Mouse (Mus musculus) megakaryocyte progenitor cell, adult 5-6 weeks (primary cell): ENCODE measurements around the gene Gm28051. TPM values are rescaled to one million over a fixed set of nuclear protein-coding genes. Genes with fewer than 3 reads are reported as not detected.

Source experiments
- ATAC-seq: replicated peaks from 2 replicates; pipeline ENCODE4 v1.8.0; 2016; ENCODE audit warnings: mild to moderate bottlenecking, moderate TSS enrichment, inconsistent platforms; ENCODE audit not compliant: poor library complexity
- total RNA-seq, 2 experiments: library from RNA; stranded (forward) in 1 of 2; stranded (reverse) in 1 of 2; fragments of 157-497, 149-512 nt in 1 of 2; fragments of 200-1000 nt in 1 of 2; gene quantifications; 2 replicates each; pipeline versions ENCODE4 v1.2.3 to v1.2.4; 2015 to 2017

Gm28051 gene
- total RNA-seq, 2 experiments from 2014 or later: not detected

DNA sequence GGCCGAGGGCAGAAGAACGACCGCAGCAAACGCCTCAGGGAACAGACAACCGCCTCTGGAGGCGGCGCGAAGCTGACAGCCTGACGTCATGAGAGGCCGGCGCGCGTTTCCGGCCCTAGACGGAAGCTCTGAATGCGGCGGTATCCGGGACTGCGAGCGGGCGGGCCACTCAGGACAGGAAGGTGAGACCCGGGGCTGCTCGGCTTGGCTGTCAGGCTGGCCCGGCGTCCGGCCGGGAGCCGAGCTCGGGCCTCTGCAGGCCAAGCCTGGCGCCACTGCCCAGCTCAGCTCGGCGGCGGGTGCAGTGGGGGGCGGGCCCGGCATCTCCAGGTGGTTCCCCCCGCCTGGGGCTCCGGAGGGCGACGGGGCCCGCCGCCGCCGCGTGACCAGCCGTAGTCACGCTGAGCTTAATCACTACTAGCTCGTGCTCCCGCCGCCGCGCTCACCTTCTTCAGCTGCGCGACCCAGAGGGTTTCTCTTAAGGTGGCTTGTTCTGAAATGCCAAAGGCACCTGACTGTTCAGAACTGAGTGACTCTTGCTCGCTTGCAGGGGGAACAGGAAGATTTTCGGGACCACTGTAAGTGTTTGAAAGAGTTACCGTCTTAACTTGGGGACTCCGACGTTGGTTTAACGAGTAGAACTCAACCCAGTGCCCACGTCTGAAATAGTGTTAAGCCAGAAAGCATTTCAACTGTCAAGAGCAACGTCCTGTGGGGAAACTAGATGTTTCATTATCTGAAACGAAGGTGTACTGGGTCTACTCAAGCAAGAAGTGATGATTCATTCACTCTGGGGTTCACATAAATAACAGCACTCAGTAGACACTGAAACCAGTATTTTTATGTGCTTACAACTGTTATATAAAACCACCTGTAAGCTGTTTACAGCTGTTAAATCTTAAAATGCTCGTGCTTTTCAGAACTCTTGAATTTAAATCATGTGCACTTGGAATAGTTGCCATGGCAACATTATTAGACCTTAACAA, 13.7 kb downstream of the Gm28051 start, which contains the start of the genes Moap1 and Tmem251:
Gene Moap1, minus strand, starts transcription at position 73 of the 986 bp plus-strand sequence.
Gene Tmem251, plus strand, starts transcription at position 174 of the 986 bp plus-strand sequence.
- ATAC-seq: peak; percentile 82

GRCm38 (mm10) chr12:102743036-102743588, 14.5 kb downstream of the Gm28051 start:
- peak; percentile 18 for ATAC-seq

DNA sequence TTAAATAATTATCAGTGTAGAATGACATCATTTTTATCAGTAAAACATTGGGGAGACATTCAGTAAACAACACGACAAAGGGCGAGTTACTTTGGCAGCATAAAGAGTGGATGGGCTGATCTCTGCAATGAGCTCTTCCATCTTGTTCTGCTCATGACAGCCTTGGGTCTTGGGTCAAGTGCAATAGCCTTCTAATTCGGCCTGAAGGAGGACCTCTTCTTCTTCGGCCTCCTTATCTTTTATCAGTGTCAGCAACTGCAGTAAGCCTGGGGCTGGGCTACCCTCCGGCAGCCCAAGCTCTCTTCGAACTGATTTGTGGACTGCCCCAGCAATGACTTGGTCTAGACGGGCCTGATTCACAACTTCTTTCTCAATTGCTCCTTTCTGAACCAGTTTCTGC, 15.5 kb downstream of the Gm28051 start:
- ATAC-seq: no peak

DNA sequence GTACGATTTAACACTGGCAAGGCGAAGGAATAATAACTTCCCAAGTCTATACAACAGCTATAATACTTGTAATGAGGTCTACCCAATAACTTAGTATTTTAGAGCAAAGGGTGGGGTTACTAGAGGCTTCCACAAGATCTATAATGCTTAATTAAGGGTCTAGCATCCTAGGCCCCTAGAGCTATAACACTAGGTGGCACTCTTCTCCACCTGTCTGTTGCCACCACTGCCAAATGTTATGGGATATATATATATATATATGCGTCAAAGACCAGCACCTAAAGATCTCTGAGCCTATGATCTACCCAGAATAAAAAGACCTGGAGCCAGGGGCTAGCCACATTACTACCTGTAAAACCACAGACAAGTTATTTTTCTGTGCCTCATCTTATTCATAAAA, 17.3 kb downstream of the Gm28051 start:
- peak; percentile 30 for ATAC-seq

GRCm38 (mm10) chr12:102739096-102739495, 18.5 kb downstream of the Gm28051 start:
- no peak for ATAC-seq

DNA sequence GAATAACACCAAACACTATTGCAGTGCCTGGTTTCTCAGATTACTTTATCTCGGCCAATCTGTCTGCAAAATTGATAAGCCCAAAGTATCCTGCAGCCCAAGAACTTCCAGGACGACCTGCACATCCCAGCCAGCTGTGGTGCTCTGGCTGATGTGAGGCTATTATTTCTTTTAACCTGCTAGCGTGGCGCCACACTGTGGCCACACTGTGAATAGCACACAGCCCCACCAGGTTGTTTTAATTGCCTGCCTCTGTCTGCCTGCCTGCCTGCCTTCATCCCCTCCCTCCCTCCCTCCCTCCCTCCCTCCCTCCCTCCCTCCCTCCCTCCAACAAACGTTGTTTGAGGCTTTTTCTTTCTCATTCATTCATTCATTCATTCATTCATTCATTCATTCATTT, 24.2 kb downstream of the Gm28051 start:
- ATAC-seq: peak; percentile 87

GRCm38 (mm10) chr12:102730798-102731619, 26.6 kb downstream of the Gm28051 start:
- ATAC-seq: no peak

DNA sequence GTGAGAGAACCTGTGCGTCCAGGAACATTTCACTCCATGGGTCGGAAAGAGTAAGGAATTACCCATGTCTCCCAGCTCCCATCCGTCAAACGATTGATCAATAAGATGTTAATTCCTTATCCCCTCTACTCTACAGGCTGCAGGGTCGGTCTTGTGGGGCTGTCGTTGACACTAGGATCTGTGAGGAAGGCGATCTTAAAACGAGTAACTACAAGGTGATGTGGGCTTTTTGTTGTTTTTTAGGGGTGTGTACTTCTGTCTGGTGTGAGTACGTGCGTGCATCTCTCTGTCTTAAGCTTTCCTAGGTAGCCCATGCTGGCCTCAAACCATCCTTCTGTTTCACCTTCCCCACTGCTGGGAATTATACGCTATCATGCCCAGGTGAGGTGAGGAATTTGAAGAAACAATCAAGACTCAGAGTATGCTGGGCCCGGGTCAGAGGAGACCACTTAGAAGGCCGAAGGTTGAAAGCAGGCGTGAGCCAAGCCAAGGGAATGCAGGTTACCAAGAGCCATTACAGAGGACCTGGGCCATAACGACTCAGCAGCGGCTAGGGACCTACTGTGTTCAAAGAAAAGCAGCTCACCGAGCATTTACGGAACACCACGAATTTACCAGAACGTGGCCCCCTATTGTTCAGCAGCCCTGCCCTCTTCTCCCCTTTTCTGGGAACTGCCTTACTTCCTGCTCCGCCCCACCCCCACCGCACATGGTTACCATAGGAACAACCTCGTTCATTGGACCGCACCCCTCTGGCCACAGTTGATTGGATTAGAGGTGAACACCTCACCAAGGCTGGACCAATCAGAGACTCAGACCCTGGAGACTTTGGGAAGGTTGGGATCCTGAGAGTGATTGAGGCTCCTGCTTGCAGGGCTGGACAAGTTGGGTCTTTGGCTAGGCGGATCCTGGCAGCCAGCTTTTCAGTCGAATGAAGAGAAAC, 27.4 kb downstream of the Gm28051 start:
- ATAC-seq: peak; percentile 88

DNA sequence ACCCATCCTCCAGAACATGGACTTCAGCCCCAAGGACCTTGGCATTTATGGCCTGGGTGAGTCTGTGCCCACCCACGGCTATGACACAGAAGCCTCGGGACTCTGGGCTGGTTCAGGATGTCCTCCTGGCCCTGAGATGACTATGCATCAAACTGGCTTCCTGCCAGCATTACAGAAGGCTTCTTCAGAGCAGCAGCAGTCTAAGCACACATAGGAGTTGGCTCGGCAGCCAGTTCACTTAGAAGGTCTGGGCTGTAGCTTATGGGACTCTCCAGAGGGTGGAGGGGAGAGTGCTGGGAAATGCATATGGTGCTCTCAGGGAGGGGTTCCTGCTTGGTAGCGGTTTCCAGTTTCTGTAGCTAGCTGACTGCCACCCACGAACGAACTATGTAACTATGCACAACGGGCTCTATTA, 31.8 kb downstream of the Gm28051 start:
- ATAC-seq: no peak

- no peak for ATAC-seq
Measured at GRCm38 (mm10) chr12:102725146-102725545, 32.4 kb downstream of the Gm28051 start.

GRCm38 (mm10) chr12:102723861-102724260, 33.7 kb downstream of the Gm28051 start:
- no peak for ATAC-seq

GRCm38 (mm10) chr12:102722966-102723365, 34.6 kb downstream of the Gm28051 start:
- no peak for ATAC-seq

DNA sequence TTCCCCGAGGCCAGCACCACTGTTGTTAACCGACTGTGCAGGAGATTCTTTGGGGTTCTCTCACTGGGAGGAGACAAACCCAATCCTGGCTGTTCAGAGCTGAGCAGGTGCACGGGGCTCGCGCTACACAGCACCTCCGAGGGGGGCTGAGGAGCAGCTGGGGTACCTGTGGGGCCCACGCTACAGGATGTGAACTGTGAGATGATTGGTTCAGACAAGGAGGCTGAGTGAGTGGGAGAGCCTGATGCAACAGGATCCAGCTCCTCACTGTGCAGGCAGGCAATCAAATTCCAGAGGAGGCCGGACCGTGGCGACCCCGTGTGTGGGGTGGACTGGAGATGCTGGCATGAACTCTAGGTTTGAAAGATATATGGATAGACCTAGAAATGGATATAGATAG, 35.1 kb downstream of the Gm28051 start:
- no peak for ATAC-seq

DNA sequence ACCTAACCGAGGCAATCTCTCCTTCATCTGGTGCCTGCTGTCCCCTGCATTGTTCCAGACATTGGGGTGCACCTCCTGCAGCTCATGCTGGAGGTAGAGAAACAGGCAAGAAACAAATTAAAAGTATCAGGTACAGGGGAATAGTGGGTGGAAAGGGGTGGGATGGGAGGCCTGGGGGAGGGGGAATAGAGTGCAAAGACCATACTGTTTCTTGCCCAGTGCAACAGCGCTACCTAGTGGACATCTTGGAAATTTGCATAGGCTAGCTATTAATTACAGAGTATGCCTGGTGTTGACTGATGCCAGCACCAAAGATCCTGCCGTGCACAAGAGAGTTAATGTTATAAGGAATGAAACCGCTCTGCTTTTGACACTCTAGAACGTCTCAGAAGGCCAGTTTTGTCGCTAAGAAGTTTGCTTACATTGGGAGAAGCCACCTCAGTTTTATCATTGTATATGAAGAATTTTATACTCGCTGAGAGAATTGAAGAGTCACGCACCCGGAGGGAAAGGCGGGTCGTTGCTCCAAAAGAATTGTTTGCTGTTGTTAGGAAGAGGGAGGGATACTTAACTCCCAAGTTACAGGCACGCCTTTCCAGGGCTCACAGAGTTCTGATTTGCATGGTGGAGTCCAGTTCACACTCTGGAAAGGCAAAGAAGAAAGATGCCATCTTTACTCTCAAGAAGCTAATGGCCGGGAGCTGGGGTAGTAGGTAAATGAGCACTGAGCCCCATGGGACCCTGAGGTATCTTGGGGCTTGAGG, 37.8 kb downstream of the Gm28051 start:
- peak; percentile 83 for ATAC-seq

- ATAC-seq: peak; percentile 20; the same call in 1 of the 2 replicates
Measured at GRCm38 (mm10) chr12:102714654-102715395, 42.7 kb downstream of the Gm28051 start.

DNA sequence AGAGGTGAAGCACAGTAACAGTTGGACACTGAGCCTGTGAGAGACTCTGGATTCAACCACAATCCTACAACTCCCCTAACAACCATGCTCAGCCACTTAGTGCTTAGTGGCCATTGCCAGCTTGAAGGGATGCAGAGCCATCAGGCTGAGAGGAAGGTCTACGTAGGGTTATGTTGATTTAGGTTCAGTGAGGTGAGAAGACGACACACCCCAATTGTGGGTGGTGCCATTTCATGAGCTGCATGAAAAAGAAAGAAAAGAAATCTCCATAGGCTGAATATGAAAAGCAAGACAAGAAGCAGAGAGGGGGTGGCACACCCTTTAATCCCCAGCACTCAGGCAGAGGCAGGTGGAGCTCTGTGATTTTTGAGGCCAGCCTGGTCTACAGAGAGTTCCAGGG, 43.4 kb downstream of the Gm28051 start:
- no peak for ATAC-seq

GRCm38 (mm10) chr12:102713153-102713865, 44.3 kb downstream of the Gm28051 start:
- peak; percentile 54 for ATAC-seq

DNA sequence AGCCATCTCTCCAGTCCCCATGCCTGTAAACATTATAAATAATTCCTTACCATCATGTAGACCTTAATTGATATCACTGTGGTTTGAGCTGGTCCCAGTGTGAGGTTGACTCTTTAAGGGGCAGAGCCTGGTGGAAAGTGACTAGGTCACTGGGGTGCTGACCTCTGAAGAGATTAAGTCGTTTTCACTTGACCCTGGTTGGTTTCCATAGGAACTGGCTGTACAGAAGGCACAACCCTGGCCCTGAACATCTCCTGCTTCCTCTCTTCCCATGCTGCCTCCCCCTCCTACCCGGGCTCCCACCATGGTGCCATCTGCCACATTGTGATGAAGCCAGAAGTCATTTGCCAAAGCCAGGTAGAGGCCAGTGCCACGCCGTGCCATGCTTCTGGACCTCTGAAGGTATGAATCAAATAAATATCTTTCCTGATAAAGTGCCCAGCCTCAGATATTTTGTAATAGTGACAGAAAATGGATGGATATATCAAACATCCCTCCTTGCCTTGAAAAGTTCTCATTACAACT, 46.7 kb downstream of the Gm28051 start:
- no peak for ATAC-seq
